Mouse (Mus musculus) lung, postnatal 0 days (tissue): Measurements from ENCODE around the gene Dact3.

Source experiments
- CTCF ChIP-seq: IDR thresholded peaks from 2 replicates; pipeline ENCODE4 v1.5.1; 2016; ENCODE audit warnings: antibody characterized with exemption, mild to moderate bottlenecking
- EP300 ChIP-seq: IDR thresholded peaks from 2 replicates; pipeline ENCODE4 v1.6.1; 2016; ENCODE audit warnings: antibody characterized with exemption, mild to moderate bottlenecking, control low read depth

GRCm38 (mm10) chr7:16847507-16847906, 27.6 kb upstream of the Dact3 start:
- no peak for TF ChIP-seq EP300
- TF ChIP-seq CTCF: no peak
